Mouse (Mus musculus) midbrain, postnatal 0 days (tissue): ENCODE results near the gene Greb1. TPM values are rescaled to one million over a fixed set of nuclear protein-coding genes. Genes with fewer than 3 reads are reported as not detected.

Experiments used
- ATAC-seq: fragments of 200-750 bp; cut with Nextera tagmentation; 2 replicates; pipeline ENCODE4 v1.8.0; 2017; ENCODE audit warnings: moderate number of reproducible peaks, mild to moderate bottlenecking, moderate TSS enrichment, moderate library complexity; ENCODE audit not compliant: low FRiP score
- DNase-seq: peaks from one replicate; pipeline ENCODE4 v3.0.0-alpha.2; 2015; ENCODE audit warnings: low spot score
- H3K27ac ChIP-seq: fragments of 300-500 bp; sonication (generic); 2 replicates; pipeline ENCODE4 v1.5.1; 2014; ENCODE audit warnings: low read depth, mild to moderate bottlenecking, low read length, mixed read lengths
- H3K27me3 ChIP-seq: fragments of 300-500 bp; sonication (generic); 2 replicates; pipeline ENCODE4 v1.6.1; 2014; ENCODE audit warnings: low read length, control low read depth, mixed read lengths; ENCODE audit not compliant: insufficient read depth
- H3K36me3 ChIP-seq: fragments of 300-500 bp; sonication (generic); 2 replicates; pipeline ENCODE4 v1.6.1; 2014; ENCODE audit warnings: low read length, control low read depth, mixed read lengths; ENCODE audit not compliant: insufficient read depth
- H3K4me1 ChIP-seq: fragments of 300-500 bp; sonication (generic); 2 replicates; pipeline ENCODE4 v1.6.1; 2014; ENCODE audit warnings: mild to moderate bottlenecking, control low read depth, antibody characterized with exemption, low read length, mixed read lengths; ENCODE audit not compliant: insufficient read depth
- H3K4me2 ChIP-seq: fragments of 300-500 bp; sonication (generic); 2 replicates; pipeline ENCODE4 v1.6.1; 2014; ENCODE audit warnings: low read depth, mild to moderate bottlenecking, low read length, mixed read lengths; ENCODE audit not compliant: poor library complexity, severe bottlenecking
- H3K4me3 ChIP-seq: fragments of 300-500 bp; sonication (generic); 2 replicates; pipeline ENCODE4 v1.5.1; 2014; ENCODE audit warnings: low read depth, mild to moderate bottlenecking, low read length, moderate library complexity
- H3K9ac ChIP-seq: fragments of 300-500 bp; sonication (generic); replicated peaks from 2 replicates; pipeline ENCODE4 v1.6.1; 2014; ENCODE audit warnings: mild to moderate bottlenecking, low read length, moderate library complexity, mixed read lengths; ENCODE audit not compliant: poor library complexity, severe bottlenecking
- H3K9me3 ChIP-seq: fragments of 300-500 bp; sonication (generic); 2 replicates; pipeline ENCODE4 v1.6.1; 2016; ENCODE audit warnings: low read length, control low read depth
- CTCF ChIP-seq: IDR thresholded peaks from 2 replicates; pipeline ENCODE4 v1.5.1; 2016; ENCODE audit warnings: antibody characterized with exemption, mild to moderate bottlenecking
- WGBS: fragments of 180-500 bp; shearing (Covaris S2); extraction: QIAGEN DNeasy Blood & Tissue Kit; methylation state at CpG from one replicate; pipeline ENCODE4 v1.1.7; 2014; 5-methylcytosine and 5-hydroxymethylcytosine counted together
- polyA plus RNA-seq: library from polyadenylated mRNA; unstranded; fragments of >200 nt; fragmentation: Nextera tagmentation; extraction: Ambion mirVana; gene quantifications from 2 replicates; pipeline ENCODE4 v1.2.1, GENCODE M21; 2015
- total RNA-seq: library from RNA; depleted of rRNA; stranded (reverse); fragments of >200 nt; gene quantifications from 2 replicates; pipeline ENCODE4 v1.2.3, GENCODE M21; 2014

The Greb1 gene
- total and polyA plus RNA-seq, 2 experiments from 2014 or later = 0.39 to 1.3 TPM

DNA sequence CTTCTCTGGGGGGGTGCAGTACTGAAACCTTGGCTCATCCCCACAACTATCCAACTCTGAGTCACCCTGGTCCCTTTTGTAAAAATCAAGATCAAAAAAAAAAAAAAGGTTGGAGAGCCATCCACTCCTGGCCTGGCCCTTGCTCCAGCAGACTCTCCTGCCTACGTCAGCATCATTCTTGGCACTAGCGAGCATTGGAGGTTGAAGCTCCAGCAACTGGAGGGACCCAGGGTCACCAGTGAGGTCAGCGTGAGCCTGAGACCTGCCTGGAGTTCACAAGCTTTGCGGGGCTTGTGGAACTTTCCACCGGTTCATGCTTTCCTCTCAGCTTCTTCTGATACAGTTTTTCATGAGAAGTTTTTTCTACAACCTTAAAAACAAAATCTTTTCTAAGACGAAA lies 160.6 kb downstream of the Greb1 start:
- no peak for TF ChIP-seq CTCF
- 94% methylated on average over 6 of the region's 6 CpGs for whole genome bisulfite sequencing

DNA sequence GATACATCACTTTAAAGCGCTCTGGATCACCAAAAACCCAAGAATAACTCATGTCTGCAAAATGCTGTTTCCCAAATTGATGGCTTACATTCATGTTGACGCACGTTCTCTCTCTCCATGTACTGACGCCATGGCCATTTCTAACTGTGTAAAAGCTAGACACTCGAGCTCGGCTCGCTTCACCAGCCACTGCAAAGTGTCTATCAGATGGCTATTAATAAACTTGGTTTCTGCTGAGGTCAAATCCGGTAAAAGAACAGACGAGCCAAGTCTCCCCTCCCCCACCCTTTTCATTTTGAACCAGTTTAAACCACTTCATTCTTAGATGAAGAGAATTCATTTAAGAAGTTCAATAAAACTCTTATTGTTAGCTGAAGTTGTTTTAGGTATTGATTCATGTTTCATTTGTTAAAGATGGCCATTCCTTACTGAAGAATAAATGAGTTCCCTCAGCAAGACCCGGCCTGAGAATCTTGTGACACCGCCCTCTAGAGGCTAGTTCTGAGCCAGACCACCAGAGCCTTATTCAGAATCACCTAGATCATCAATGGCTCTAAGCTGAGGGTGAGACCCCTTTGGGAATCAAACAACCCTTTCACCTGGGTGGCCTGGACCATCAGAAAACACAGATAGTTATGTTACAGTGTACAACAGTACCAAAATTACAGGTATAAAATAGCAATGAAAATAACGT lies 161.5 kb downstream of the Greb1 start:
- 72% methylated on average over 12 of the region's 12 CpGs for WGBS
- ATAC-seq = no peak
- no peak for DNase-seq
- Histone ChIP-seq H3K4me2 (no peak overlapping the region), H3K27ac (no peak overlapping the region), H3K4me3 (no peak overlapping the region), H3K4me1 (no peaks in the 10 kb centered on the region), H3K9ac (no peak overlapping the region), H3K27me3 (no peaks in the 10 kb centered on the region), H3K36me3 (no peaks in the 10 kb centered on the region), H3K9me3 (no peaks in the 10 kb centered on the region)
- peak; percentile 47 for TF ChIP-seq CTCF

More for the DNA sequence above, 160.6 kb downstream of the Greb1 start:
- Histone ChIP-seq H3K4me3 (no peak overlapping the region), H3K36me3 (no peaks in the 10 kb centered on the region), H3K9me3 (no peaks in the 10 kb centered on the region), H3K27me3 (no peaks in the 10 kb centered on the region), H3K4me2 (no peak overlapping the region), H3K4me1 (no peaks in the 10 kb centered on the region), H3K9ac (no peak overlapping the region), H3K27ac (no peak overlapping the region)
- no peak for ATAC-seq
- no peak for DNase-seq

DNA sequence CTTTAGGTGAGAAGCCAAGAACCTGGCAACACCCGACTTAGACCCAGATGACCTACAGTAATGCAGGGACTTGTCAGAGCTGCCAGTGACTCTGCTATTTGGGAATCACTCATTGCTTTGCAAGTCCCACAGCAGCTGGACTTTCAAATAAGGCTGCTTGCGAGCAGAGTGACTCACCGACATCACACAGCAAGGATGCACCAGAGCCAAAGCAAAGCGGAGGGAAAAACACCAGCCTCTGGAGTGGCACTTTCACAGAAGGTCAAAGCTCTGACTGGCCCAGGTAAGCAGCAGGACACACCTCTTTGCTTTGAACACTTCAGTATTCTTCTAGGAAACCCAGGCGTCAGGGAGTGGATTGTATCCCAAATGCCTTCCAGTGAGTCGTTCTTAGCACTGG lies 164.9 kb downstream of the Greb1 start:
- no peak for TF ChIP-seq CTCF
- WGBS = 77% methylated on average over 6 of the region's 6 CpGs
- no peak for ATAC-seq

DNA sequence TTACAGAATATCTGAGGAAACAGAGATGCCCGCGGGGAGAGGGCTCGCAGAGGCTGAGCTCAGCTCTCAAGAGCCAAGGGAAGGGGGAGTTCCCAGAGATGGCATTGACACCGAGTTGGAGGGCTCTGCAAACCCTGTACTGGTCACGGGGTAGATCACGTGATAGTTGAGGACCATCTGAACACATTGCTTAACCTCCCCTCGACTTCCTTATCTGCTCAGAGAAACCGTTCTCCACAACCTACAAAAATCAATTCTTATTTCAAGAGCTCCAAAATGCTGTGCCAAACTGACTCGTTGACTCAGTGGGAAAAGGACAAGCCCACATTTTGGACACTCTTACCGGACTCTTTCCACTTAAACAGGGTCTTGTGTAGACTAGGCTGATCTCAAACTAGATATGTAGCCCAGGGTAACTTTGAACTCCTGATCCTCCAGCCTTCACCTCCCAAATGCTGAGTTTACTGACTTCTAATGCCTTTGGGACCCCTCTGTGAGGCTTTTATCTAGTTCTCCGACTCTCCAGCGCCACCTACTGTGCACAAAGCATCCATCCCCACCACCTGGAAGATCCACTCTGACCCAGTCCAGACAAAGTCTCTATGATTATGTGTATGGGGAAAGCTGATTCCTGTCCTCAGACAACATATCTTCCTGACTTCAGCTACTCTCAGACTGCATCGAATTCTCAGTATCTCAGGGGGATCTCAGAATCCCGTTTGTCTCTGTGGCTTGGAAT lies 166.4 kb downstream of the Greb1 start:
- no peak overlapping the region for H3K4me3 ChIP-seq
- no peaks in the 10 kb centered on the region for H3K27me3 ChIP-seq
- 0 out of 2 replicates have a peak, but pooled peaks have one; percentile 47 for ATAC-seq
- no peak overlapping the region for H3K4me2 ChIP-seq
- WGBS = 55% methylated on average over 14 of the region's 14 CpGs
- no peak overlapping the region for H3K9ac ChIP-seq
- no peaks in the 10 kb centered on the region for H3K4me1 ChIP-seq
- H3K36me3 ChIP-seq = no peaks in the 10 kb centered on the region
- peak; percentile 73 for TF ChIP-seq CTCF
- H3K27ac ChIP-seq = no peak overlapping the region
- no peaks in the 10 kb centered on the region for H3K9me3 ChIP-seq
- peak; percentile 77 for DNase-seq

More for the DNA sequence above, 164.9 kb downstream of the Greb1 start:
- no peak for DNase-seq
- no peaks in the 10 kb centered on the region for H3K4me1 ChIP-seq
- H3K4me3 ChIP-seq = no peak overlapping the region
- no peaks in the 10 kb centered on the region for H3K36me3 ChIP-seq
- H3K27ac ChIP-seq = no peak overlapping the region
- no peak overlapping the region for H3K4me2 ChIP-seq
- no peak overlapping the region for H3K9ac ChIP-seq
- no peaks in the 10 kb centered on the region for H3K27me3 ChIP-seq
- H3K9me3 ChIP-seq = no peaks in the 10 kb centered on the region

DNA sequence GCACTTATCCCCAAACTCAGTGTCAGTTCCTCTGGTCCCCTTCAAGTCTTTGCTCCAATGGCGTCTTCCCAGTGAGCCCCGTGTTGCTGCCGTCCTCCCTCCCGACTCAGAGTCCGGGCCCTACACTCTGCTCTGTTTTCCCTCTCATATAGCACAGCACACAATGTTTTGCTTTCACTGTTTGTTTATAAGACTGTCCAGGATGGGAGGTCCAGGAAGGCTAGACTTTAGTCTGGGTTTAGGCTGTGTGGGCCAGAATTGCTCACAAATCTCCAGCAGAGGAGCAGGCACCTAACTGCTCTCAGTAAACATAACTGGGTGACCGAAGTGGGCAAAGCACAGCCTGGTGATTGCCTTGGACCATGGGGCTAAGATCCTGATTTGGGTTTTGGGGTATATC lies 167.5 kb downstream of the Greb1 start:
- Histone ChIP-seq H3K4me2 (no peak overlapping the region), H3K27ac (no peak overlapping the region), H3K36me3 (no peaks in the 10 kb centered on the region), H3K4me3 (no peak overlapping the region), H3K4me1 (no peaks in the 10 kb centered on the region), H3K27me3 (no peaks in the 10 kb centered on the region), H3K9me3 (no peaks in the 10 kb centered on the region), H3K9ac (no peak overlapping the region)
- no peak for TF ChIP-seq CTCF
- no peak for DNase-seq
- WGBS = 86% methylated on average over 6 of the region's 6 CpGs
- no peak for ATAC-seq

DNA sequence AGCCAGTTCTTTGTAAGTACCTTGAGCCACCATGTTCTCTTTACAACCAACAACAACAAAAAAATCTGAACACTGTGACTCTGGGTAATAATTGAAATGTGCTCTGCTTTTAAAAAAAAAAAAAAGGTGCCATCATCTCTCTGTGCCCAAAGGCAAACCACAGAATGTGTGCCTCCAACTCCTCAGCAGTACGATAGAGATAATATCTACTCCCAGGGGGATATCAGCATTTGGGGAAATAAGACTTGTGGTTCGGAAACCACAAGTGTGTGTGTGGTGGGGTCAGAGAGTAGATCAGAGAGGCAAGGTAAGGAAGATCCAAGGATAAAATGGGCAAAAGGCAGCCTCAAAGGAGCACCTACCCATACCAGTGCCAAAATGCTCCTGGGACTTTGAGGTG lies 169.3 kb downstream of the Greb1 start:
- 61% methylated on average over 2 of the region's 2 CpGs for WGBS
- TF ChIP-seq CTCF = no peak
- no peaks in the 10 kb centered on the region for H3K4me1 ChIP-seq
- no peaks in the 10 kb centered on the region for H3K36me3 ChIP-seq
- H3K27ac ChIP-seq = no peak overlapping the region
- no peak overlapping the region for H3K9ac ChIP-seq
- ATAC-seq = no peak
- no peaks in the 10 kb centered on the region for H3K27me3 ChIP-seq
- H3K4me3 ChIP-seq = no peak overlapping the region
- H3K9me3 ChIP-seq = no peaks in the 10 kb centered on the region
- no peak overlapping the region for H3K4me2 ChIP-seq
- DNase-seq = no peak
